Mouse (Mus musculus) left cerebral cortex, adult 2 months (tissue): Measurements from ENCODE around the gene Mpz. TPM values are rescaled to one million over a fixed set of nuclear protein-coding genes. Genes with fewer than 3 reads are reported as not detected.

ENCODE experiments used
- DNase-seq, 2 experiments: peaks; one replicate each; pipeline ENCODE4 v3.0.0; 2021 to 2022; ENCODE audit warnings: low spot score in 2 of 2, mixed read lengths in 1 of 2; ENCODE audit errors: extremely low spot score in 1 of 2
- H3K27ac ChIP-seq: fragments of 200-600 bp; 2 replicates; pipeline ENCODE4 v1.8.1; 2022
- H3K4me3 ChIP-seq: fragments of 200-600 bp; 2 replicates; pipeline ENCODE4 v1.8.1; 2022
- CTCF ChIP-seq: fragments of 200-600 bp; IDR thresholded peaks from 2 replicates; pipeline ENCODE4 v1.8.1; 2022; ENCODE audit warnings: antibody characterized with exemption, mild to moderate bottlenecking, moderate library complexity
- intact Hi-C: fragments of 180-260 bp; cut with DNase I; formaldehyde crosslinking; loops from one replicate; pipeline ENCODE4 v1.15.1; 2025
- long read RNA-seq, 2 experiments: library from polyadenylated mRNA; stranded (forward); transcript quantifications; one replicate each; pipeline ENCODE4 v2.0.0; 2021; ENCODE audit warnings: borderline mapping rate in 2 of 2
- total RNA-seq, 2 experiments: library from RNA; stranded (reverse); gene quantifications; 2 replicates each; pipeline ENCODE4 v1.2.3; 2021

Mpz gene
- total RNA-seq, result not detected
- long read RNA-seq, experiment 1, result 0 reads
- long read RNA-seq, experiment 2, result 0 reads

DNA sequence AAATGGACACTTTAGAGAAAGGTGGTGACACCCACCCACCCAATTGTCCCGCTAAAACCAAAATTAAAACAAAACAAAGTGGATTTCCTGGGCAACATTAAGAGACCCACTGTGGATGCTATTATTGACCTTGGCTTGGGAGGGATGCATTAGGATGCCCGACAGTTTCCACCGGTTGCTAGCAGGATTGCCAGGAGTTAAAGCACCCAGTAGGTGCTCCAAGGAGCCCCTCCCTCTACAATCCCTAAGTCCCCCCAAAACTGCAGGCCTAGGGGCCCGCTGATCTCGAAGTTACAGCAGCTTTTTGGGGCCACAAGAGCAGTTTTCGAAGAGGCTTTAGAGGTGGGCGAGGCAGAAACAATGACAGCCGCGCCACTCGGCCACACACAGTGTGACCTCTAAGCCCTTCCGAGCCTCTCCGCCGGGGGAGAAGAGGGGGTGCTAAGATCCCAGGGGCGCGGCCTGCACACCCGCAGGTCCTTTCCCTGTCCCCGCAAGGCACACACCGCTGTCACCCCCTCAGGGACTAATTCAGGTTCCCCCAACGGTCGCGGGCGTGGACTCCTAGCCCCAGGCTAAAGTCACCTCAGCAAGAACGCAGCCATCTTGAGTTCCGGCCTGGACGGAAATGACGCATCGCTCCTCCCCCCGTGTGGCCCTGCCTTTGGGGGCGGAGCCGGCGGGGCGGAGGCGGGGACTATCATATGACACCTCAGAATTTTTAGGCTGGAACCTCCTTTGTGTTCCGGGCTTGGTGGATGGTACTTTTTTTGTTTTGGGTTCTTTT is at the start of gene Mpz, which contains the start of gene Sdhc:
Gene Mpz, plus strand, starts transcription at position 738 of the 787 bp plus-strand sequence.
Gene Sdhc, minus strand, starts transcription at position 630 of the 787 bp plus-strand sequence.
- Histone ChIP-seq H3K27ac (peak within 1 kb of the TSS; percentile 99), H3K4me3 (peak within 1 kb of the TSS; percentile 93)
- DNase-seq, result peak; percentile 92 to 96
- intact Hi-C loops, result loop anchor here (1.0 to 5.0 kb wide), 2 partner anchors 47 to 71 kb away; partner anchors contain the start of gene Pcp4l1
- TF ChIP-seq CTCF, result no peak

DNA sequence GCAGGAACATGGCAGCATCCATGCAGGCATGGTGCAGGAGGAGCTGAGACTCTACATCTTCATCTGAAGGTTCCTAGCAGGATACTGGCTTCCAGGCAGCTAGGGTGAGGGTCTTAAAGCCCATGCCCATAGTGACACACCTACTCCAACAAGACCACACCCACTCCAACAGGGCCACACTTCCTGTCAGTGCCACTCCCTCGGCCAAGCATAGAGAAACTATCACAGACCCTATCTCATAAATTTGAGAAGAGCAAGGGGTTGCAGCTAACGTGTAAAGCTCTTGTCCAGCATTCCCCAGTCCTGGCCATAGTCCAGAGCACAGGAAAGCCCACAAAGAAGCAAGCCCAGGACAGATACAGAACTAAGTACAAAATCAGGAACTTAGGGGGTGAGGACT is 49.5 kb upstream of the Mpz start:
- intact Hi-C loops, result loop anchor here (5.0 kb wide), 1 partner anchor 204 kb away; no protein-coding TSS in a partner anchor
- no peak for DNase-seq
- H3K27ac ChIP-seq, result no peak overlapping the region
- H3K4me3 ChIP-seq, result no peak overlapping the region
- TF ChIP-seq CTCF, result no peak

DNA sequence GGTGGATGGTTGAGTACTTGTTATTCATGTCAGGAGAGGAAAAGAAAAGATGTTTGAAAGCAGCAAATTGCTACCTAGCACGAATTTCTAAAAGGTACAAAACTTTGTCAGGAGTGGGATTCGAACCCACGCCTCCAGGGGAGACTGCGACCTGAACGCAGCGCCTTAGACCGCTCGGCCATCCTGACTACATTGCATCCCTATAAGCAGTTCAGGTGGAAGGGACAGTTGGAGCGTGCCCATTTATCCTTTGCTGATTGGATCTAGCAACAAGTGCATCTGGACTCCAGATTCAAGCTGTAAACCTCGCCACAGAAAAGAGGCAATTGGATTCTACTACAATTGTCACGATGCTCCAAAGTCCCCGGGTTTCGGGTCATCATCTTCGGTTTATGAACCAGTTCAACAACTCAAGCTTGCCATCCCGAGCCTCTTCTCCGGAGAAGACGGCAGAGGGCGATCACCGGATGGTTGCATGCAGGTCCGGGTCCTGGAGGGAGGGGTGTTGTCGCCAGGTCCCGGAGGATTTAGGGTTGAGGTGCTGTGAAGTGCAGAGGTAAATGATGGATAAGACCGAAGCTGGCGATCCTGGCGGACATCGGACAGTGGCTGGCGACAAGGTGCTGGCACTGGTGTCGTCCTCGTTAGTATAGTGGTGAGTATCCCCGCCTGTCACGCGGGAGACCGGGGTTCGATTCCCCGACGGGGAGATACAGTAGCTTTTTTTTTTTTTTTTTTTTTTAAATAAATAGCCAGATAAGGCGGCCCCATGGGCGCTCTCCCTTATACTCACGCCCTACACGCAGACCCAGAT is 48.6 kb upstream of the Mpz start:
- peak; percentile 86 to 94 for DNase-seq
- Histone ChIP-seq H3K4me3 (peak overlapping the region; percentile 82), H3K27ac (peak overlapping the region; percentile 86)
- TF ChIP-seq CTCF, result peak; percentile 5
- intact Hi-C loops, result loop anchor here (5.0 kb wide), 1 partner anchor 205 kb away; no protein-coding TSS in a partner anchor

DNA sequence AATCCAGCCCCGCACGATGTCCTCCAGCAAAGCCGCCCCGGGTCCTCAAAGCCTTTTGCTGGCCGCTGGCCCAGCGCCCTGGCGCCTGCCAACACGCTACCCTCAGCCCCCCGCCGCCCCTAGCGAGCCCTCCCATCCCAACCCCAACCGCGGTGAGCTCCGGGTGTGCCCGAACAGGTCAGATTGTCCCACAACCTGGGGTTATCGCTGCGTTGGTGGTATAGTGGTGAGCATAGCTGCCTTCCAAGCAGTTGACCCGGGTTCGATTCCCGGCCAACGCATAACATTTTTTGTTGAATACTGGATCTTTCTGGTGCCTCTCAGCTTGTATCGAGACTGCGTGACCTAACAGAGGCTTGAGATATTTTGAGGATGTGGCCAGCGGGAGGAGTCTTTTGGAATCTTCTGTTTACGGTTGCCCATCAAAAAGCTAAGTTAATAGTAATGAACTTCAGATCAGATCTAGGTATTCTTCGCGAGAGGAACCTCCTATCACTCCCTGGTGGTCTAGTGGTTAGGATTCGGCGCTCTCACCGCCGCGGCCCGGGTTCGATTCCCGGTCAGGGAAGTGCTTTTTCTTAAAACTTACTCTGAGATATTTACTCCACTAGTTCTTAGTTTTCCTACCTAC is 47.8 kb upstream of the Mpz start:
- intact Hi-C loops, result loop anchor here (1.0 to 5.0 kb wide), 3 partner anchors 58 to 205 kb away; no protein-coding TSS in a partner anchor
- peak; percentile 86 to 88 for DNase-seq
- Histone ChIP-seq H3K4me3 (peak overlapping the region; percentile 82), H3K27ac (peak overlapping the region; percentile 86)
- TF ChIP-seq CTCF, result no peak

DNA sequence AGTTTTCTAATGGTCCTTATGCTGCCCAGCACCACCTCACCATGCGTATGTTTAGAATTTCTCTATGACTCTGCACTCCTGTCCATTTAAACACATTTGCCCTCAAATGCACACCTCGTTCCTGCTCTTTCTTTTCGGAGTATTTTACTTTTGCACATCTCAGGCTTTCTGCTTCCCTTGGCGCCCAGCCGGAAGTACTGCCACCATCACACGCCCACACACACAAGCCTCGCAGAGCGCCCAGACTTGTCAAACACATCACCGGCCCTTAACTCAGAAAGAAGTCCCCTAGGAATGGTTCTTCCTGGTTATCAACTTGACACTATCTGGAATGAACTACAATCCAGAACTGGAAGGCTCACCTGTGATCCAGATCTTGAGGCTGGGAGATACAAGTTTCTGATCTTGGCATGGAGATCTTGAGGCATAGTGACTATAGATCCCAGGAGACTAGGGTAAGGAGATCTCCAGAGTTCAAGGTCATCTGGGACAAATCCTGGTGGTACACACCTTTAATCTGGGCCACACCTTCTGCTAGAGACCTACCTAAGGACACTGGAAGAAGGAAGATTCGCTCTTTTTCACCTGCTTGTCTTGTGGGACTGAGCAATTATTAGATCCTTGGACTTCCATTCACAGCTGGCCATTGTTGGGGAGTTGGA is 47.2 kb upstream of the Mpz start:
- intact Hi-C loops, result loop anchor here (1.0 to 5.0 kb wide), 3 partner anchors 59 to 206 kb away; no protein-coding TSS in a partner anchor
- no peak for TF ChIP-seq CTCF
- H3K4me3 ChIP-seq, result peak overlapping the region; percentile 82
- H3K27ac ChIP-seq, result no peak overlapping the region
- no peak for DNase-seq

DNA sequence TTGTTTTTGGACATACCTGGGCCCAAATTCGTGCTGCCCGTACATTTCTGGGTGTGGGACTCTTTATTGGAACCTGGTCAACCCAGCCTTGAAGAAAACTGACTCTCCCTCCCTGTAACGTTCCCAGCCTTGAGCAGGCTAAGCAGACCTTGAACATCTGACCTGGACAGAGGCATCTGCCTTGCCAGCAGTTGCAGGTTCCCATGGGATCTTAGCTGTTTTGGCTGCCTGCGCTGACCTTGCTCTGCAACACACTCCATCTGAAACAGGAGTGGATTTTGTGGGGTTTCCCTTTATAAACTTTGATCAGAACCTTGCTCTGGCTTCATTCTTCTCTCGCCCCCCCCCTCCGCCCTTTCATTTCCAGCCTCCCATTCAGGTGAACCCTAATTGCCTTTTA is 45.3 kb upstream of the Mpz start:
- Histone ChIP-seq H3K4me3 (no peak overlapping the region), H3K27ac (no peak overlapping the region)
- no peak for DNase-seq
- no peak for TF ChIP-seq CTCF
- intact Hi-C loops, result no loop called here

DNA sequence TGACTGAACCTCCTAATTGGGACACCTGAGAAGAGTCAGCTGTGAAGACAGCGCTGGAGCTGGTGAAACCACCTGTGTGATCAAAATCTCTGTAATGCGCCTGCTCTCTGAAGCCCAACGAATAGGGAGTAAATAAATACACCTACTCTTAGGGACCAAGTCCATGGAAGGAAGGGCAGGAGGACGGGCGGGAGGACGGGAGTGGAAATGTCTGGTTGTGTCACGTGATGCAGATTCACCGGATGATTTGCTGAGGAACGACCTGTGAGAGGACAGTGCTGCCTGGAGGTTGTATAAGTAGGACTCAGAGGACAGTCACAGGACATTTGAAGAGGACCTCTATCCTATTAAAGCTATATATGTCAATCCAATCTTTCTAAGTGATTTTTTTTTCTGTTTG is 40.9 kb upstream of the Mpz start:
- no peak overlapping the region for H3K4me3 ChIP-seq
- no peak overlapping the region for H3K27ac ChIP-seq
- DNase-seq, result no peak
- no peak for TF ChIP-seq CTCF
- intact Hi-C loops, result loop anchor here (2.0 to 10.0 kb wide), 6 partner anchors 111 to 365 kb away; partner anchors contain the start of genes Nit1, Pfdn2 and Usf1

DNA sequence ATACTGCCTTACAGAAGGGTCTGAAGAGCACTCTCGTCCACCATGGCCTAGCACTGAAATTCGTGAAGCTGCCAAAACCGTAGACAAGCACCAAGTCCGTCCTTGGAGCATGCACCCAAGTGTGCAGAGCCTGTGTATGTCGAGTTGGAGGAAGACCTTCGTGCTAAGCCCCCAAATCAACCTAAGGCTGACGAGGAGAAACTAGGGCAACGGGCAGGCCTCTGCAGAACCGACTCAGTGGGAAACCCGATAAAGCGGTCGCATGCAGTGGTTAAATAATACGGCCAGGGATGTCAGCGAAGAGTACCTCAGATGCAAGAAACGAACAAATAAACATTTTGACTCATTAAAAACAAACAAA is 39.9 kb upstream of the Mpz start:
- TF ChIP-seq CTCF, result no peak
- intact Hi-C loops, result loop anchor here (2.0 to 10.0 kb wide), 6 partner anchors 110 to 364 kb away; partner anchors contain the start of genes Nit1, Pfdn2 and Usf1
- H3K4me3 ChIP-seq, result peak overlapping the region; percentile 69
- peak overlapping the region; percentile 54 for H3K27ac ChIP-seq
- DNase-seq, result no peak

DNA sequence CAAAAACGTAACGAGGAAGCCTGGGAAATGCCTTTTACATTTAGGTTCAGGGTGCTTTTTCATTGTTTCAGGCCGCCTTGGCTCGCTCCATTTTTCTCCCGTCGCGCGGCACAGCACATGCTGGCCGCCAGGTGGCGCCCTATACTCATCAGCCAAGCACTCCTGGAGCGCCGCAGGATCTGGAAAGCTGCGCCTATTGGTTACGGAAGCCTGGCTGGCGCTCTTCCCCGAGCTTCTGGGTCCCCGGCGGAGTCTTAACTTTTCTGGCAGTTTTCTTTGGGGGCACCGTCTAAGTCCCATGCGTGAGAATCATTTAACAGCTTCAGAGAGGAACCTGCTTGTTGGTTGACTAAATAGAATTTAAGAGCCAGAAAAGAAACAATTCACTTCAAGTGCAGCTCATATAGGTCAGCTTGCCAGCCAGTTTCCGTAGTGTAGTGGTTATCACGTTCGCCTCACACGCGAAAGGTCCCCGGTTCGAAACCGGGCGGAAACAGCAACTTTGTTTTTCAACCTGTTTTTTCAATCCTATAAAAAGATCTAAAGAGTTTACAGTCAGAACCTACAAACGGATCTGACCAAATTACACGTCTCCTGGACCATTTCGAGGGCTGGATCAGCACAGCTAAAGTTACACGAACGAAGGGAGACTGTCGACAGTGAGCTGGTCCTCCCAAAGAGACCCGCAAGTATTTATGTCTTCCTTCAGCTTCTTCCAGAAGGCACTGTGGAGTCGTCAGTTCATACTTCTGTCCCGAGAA is 39.3 kb upstream of the Mpz start:
- no peak; the same call in none of the 2 replicates for TF ChIP-seq CTCF
- H3K27ac ChIP-seq, result peak overlapping the region; percentile 59
- intact Hi-C loops, result loop anchor here (2.0 to 10.0 kb wide), 6 partner anchors 110 to 364 kb away; partner anchors contain the start of genes Nit1, Pfdn2 and Usf1

More for the DNA sequence above, 39.3 kb upstream of the Mpz start:
- DNase-seq, result peak; percentile 95 to 96
- H3K4me3 ChIP-seq, result peak overlapping the region; percentile 69
